ENCODE assay signal across 8 mouse cellular contexts in genomic region chr9:67631741-67632243, GRCm38 (mm10).
DNase-seq lines count a peak whose midpoint lies in the region; ATAC-seq and TF ChIP-seq lines count a peak whose summit lies in the region.

No protein-coding gene starts in this region.

- WGBS in kidney, adult 2 months, result 19% methylated on average over 6 of the region's 6 CpGs
- WGBS in embryonic facial prominence, embryonic 10.5 days, result 5% methylated on average over 6 of the region's 6 CpGs
- WGBS in hindbrain, embryonic 16.5 days, result 3% methylated on average over 6 of the region's 6 CpGs
- WGBS in midbrain, postnatal 0 days, result 2% methylated on average over 6 of the region's 6 CpGs

- no peak for ATAC-seq in hindbrain, embryonic 16.5 days
- no peak for ATAC-seq in midbrain, postnatal 0 days (ENCODE audit: low FRiP score)

- no peak for TF ChIP-seq CTCF in kidney, adult 2 months (conservative IDR thresholded peaks at IDR 0.05; ENCODE audit: insufficient read depth, insufficient read length, low read depth, low read length)
- TF ChIP-seq CTCF in midbrain, postnatal 0 days (IDR thresholded peaks at IDR 0.05), result no peak

- H3K4me2 ChIP-seq in hindbrain, embryonic 16.5 days (ENCODE audit: low read length), result peak overlapping the region; percentile 96
- peak overlapping the region; percentile 80 for H3K4me2 ChIP-seq in midbrain, postnatal 0 days (ENCODE audit: low read depth, low read length, poor library complexity, severe bottlenecking)

- no peaks in the 10 kb centered on the region for H3K36me3 ChIP-seq in kidney, adult 2 months (ENCODE audit: control insufficient read depth, insufficient read depth, low read length)
- H3K36me3 ChIP-seq in embryonic facial prominence, embryonic 10.5 days (replicated peaks), result no peaks in the 10 kb centered on the region
- H3K36me3 ChIP-seq in hindbrain, embryonic 16.5 days (ENCODE audit: control insufficient read depth, insufficient read depth, low read length), result no peaks in the 10 kb centered on the region
- H3K36me3 ChIP-seq in midbrain, postnatal 0 days (ENCODE audit: insufficient read depth, low read length), result no peaks in the 10 kb centered on the region

- peak overlapping the region; percentile 88 for H3K4me3 ChIP-seq in kidney, adult 2 months (ENCODE audit: insufficient read depth, low read depth, low read length)
- peak overlapping the region; percentile 89 for H3K4me3 ChIP-seq in embryonic facial prominence, embryonic 10.5 days
- H3K4me3 ChIP-seq in hindbrain, embryonic 16.5 days (ENCODE audit: low read length), result peak overlapping the region; percentile 84
- H3K4me3 ChIP-seq in midbrain, postnatal 0 days (ENCODE audit: low read depth, low read length), result peak overlapping the region; percentile 58

- H3K9ac ChIP-seq in hindbrain, embryonic 16.5 days (ENCODE audit: low read depth, low read length), result peak overlapping the region; percentile 78
- peak overlapping the region; percentile 54; the same call in 1 of the 2 replicates for H3K9ac ChIP-seq in midbrain, postnatal 0 days (replicated peaks; ENCODE audit: low read length, poor library complexity, severe bottlenecking)

- no peak for TF ChIP-seq POLR2A in kidney, adult 2 months (IDR thresholded peaks at IDR 0.05; ENCODE audit: low read depth, low read length)

- H3K27ac ChIP-seq in kidney, adult 2 months (ENCODE audit: insufficient read depth, low read depth, low read length), result peak overlapping the region; percentile 73
- no peak overlapping the region for H3K27ac ChIP-seq in embryonic facial prominence, embryonic 10.5 days (replicated peaks)
- no peak overlapping the region for H3K27ac ChIP-seq in hindbrain, embryonic 16.5 days (ENCODE audit: low read depth, low read length)
- H3K27ac ChIP-seq in midbrain, postnatal 0 days (ENCODE audit: low read depth, low read length), result no peak overlapping the region

- DNase-seq in kidney, adult 2 months, result no peak
- no peak for DNase-seq in kidney, postnatal 25 days
- DNase-seq in embryonic facial prominence, embryonic 10.5 days (ENCODE audit: low spot score), result no peak
- no peak for DNase-seq in midbrain, postnatal 0 days (ENCODE audit: low spot score)
- DNase-seq in frontal cortex, adult 2 months (ENCODE audit: extremely low spot score in 1 of 2, low spot score in 1 of 2), result no peak
- DNase-seq in adrenal gland, postnatal 10 days, result no peak
- no peak for DNase-seq in frontal cortex, postnatal 10 days (ENCODE audit: low spot score in 2 of 2)

- no peaks in the 10 kb centered on the region for H3K9me3 ChIP-seq in embryonic facial prominence, embryonic 10.5 days
- no peaks in the 10 kb centered on the region for H3K9me3 ChIP-seq in hindbrain, embryonic 16.5 days (ENCODE audit: control insufficient read depth, low read length)
- H3K9me3 ChIP-seq in midbrain, postnatal 0 days (ENCODE audit: low read length), result no peaks in the 10 kb centered on the region

- peaks cover 12% of the 10 kb centered on the region; the same call in 1 of the 2 replicates for H3K4me1 ChIP-seq in kidney, adult 2 months (ENCODE audit: control insufficient read depth, insufficient read depth, low read length)
- H3K4me1 ChIP-seq in embryonic facial prominence, embryonic 10.5 days, result peaks cover 49% of the 10 kb centered on the region
- H3K4me1 ChIP-seq in hindbrain, embryonic 16.5 days (ENCODE audit: control insufficient read depth, insufficient read depth, low read depth, low read length), result peaks cover 15% of the 10 kb centered on the region
- H3K4me1 ChIP-seq in midbrain, postnatal 0 days (ENCODE audit: insufficient read depth, low read length), result peaks cover 6% of the 10 kb centered on the region

- H3K27me3 ChIP-seq in kidney, adult 2 months (replicated peaks; ENCODE audit: control insufficient read depth, insufficient read depth, low read length), result no peaks in the 10 kb centered on the region
- H3K27me3 ChIP-seq in embryonic facial prominence, embryonic 10.5 days (replicated peaks; ENCODE audit: low read depth, poor library complexity, severe bottlenecking), result peaks cover 24% of the 10 kb centered on the region
- 0 out of 2 replicates have a peak, but pooled peaks cover 2% of the 10 kb centered on the region for H3K27me3 ChIP-seq in hindbrain, embryonic 16.5 days (replicated peaks; ENCODE audit: control insufficient read depth, insufficient read depth, low read length)
- no peaks in the 10 kb centered on the region for H3K27me3 ChIP-seq in midbrain, postnatal 0 days (ENCODE audit: insufficient read depth, low read length)
